In genomic region chr2:174917975-174918374, GRCm38 (mm10) we compare ENCODE assay signal across 10 mouse cellular contexts.
DNase-seq lines count a peak whose midpoint lies in the region; ATAC-seq and TF ChIP-seq lines count a peak whose summit lies in the region.
"Had no signal": no experiment of that assay in that cellular context is flagged by ENCODE, and none has a peak within 500 bp of the region (broad histone marks: within the 10 kb centered on the region; RNA-seq: fewer than 3 reads in every experiment).

No protein-coding gene starts in this region.

- peak overlapping the region; percentile 60 for H3K9ac ChIP-seq in hindbrain, embryonic 11.5 days (ENCODE audit: low read depth, low read length)
- peak overlapping the region; percentile 19; the same call in 1 of the 2 replicates for H3K9ac ChIP-seq in midbrain, embryonic 15.5 days

- ATAC-seq in hindbrain, embryonic 11.5 days (ENCODE audit: low FRiP score), result peak; percentile 81
- peak; percentile 69 for ATAC-seq in midbrain, embryonic 15.5 days (replicated peaks)

- H3K4me1 ChIP-seq in cerebellum, adult 2 months (ENCODE audit: control insufficient read depth, insufficient read depth, low read length), result no peaks in the 10 kb centered on the region
- peaks cover 4% of the 10 kb centered on the region; the same call in 1 of the 2 replicates for H3K4me1 ChIP-seq in hindbrain, embryonic 11.5 days (replicated peaks; ENCODE audit: control insufficient read depth, insufficient read depth, low read length)
- H3K4me1 ChIP-seq in midbrain, embryonic 15.5 days, result peaks cover 14% of the 10 kb centered on the region

- H3K4me2 ChIP-seq in hindbrain, embryonic 11.5 days (replicated peaks; ENCODE audit: low read depth, low read length), result peak overlapping the region; percentile 23
- peak overlapping the region; percentile 52 for H3K4me2 ChIP-seq in midbrain, embryonic 15.5 days

- H3K9me3 ChIP-seq in hindbrain, embryonic 11.5 days (ENCODE audit: control insufficient read depth, low read length), result no peaks in the 10 kb centered on the region
- no peaks in the 10 kb centered on the region for H3K9me3 ChIP-seq in midbrain, embryonic 15.5 days

- TF ChIP-seq POLR2A in cerebellum, adult 2 months (IDR thresholded peaks at IDR 0.05; ENCODE audit: borderline replicate concordance, insufficient read depth, low read length), result no peak

- DNase-seq in cerebellum, postnatal 10 days, result peak; percentile 28 to 33
- DNase-seq in cerebellum, adult 2 months, result no peak
- DNase-seq in embryo, embryonic 10.5 days (ENCODE audit: low spot score), result peak; percentile 72
- peak; percentile 65 for DNase-seq in hindbrain, embryonic 11.5 days (ENCODE audit: low spot score)
- no peak for DNase-seq in gastrocnemius, adult 18-20 months (ENCODE audit: low spot score)
- DNase-seq in left cerebral cortex, postnatal 10 days (ENCODE audit: extremely low spot score in 1 of 2, low spot score in 2 of 2), result no peak
- DNase-seq in gastrocnemius, adult 2 months, result no peak
- DNase-seq: lung, postnatal 36 days had no signal

- H3K36me3 ChIP-seq in hindbrain, embryonic 11.5 days (ENCODE audit: control insufficient read depth, insufficient read depth, low read length), result no peaks in the 10 kb centered on the region
- no peaks in the 10 kb centered on the region for H3K36me3 ChIP-seq in midbrain, embryonic 15.5 days (replicated peaks)

- intact Hi-C loops in left cerebral cortex, postnatal 10 days (cut with DNase I), result no loop called here
- intact Hi-C loops in gastrocnemius, adult 2 months (cut with DNase I), result no loop called here

- 6% methylated on average over 5 of the region's 5 CpGs for WGBS in cerebellum, adult 2 months
- 8% methylated on average over 5 of the region's 5 CpGs for WGBS in hindbrain, embryonic 11.5 days
- under 1% methylated on average over 5 of the region's 5 CpGs for WGBS in midbrain, embryonic 15.5 days

- H3K27ac ChIP-seq in cerebellum, adult 2 months (ENCODE audit: insufficient read depth, low read length), result no peak overlapping the region
- peak overlapping the region; percentile 95 for H3K27ac ChIP-seq in hindbrain, embryonic 11.5 days (ENCODE audit: low read depth, low read length)
- H3K27ac ChIP-seq in midbrain, embryonic 15.5 days, result peak overlapping the region; percentile 84
- no peak overlapping the region for H3K27ac ChIP-seq in gastrocnemius, adult 2 months
- H3K27ac ChIP-seq: kidney, postnatal 0 days had no signal

- no peaks in the 10 kb centered on the region for H3K27me3 ChIP-seq in cerebellum, adult 2 months (ENCODE audit: control insufficient read depth, insufficient read depth, low read length)
- H3K27me3 ChIP-seq in hindbrain, embryonic 11.5 days (ENCODE audit: control insufficient read depth, insufficient read depth, low read length), result no peaks in the 10 kb centered on the region
- H3K27me3 ChIP-seq in midbrain, embryonic 15.5 days (replicated peaks), result no peaks in the 10 kb centered on the region

- TF ChIP-seq CTCF in cerebellum, adult 2 months (IDR thresholded peaks at IDR 0.05; ENCODE audit: borderline replicate concordance, insufficient read depth, low read depth, low read length), result no peak
- no peak for TF ChIP-seq CTCF in gastrocnemius, adult 2 months (IDR thresholded peaks at IDR 0.05)

- no peak overlapping the region for H3K4me3 ChIP-seq in cerebellum, adult 2 months (replicated peaks; ENCODE audit: insufficient read depth, low read depth, low read length)
- H3K4me3 ChIP-seq in hindbrain, embryonic 11.5 days (ENCODE audit: low read depth, low read length), result no peak overlapping the region
- H3K4me3 ChIP-seq in midbrain, embryonic 15.5 days, result peak overlapping the region; percentile 19; the same call in 1 of the 2 replicates
- no peak overlapping the region for H3K4me3 ChIP-seq in gastrocnemius, adult 2 months

Comparison
In these comparisons a context has a peak if more than half of its experiments do, and no peak if none do; other contexts are left out.
1. DNase-seq: peak in cerebellum, postnatal 10 days (2 of 2), embryo, embryonic 10.5 days (single experiment) and hindbrain, embryonic 11.5 days (single experiment); none in cerebellum, adult 2 months (0 of 2), gastrocnemius, adult 18-20 months (single experiment), left cerebral cortex, postnatal 10 days (0 of 2) and gastrocnemius, adult 2 months (single experiment).
2. H3K27ac ChIP-seq: peak in hindbrain, embryonic 11.5 days (single experiment) and midbrain, embryonic 15.5 days (single experiment); none in cerebellum, adult 2 months (single experiment) and gastrocnemius, adult 2 months (single experiment).